Mouse (Mus musculus) liver, embryonic 15.5 days (tissue): ENCODE data around the gene Plekhh3. TPM values are rescaled to one million over a fixed set of nuclear protein-coding genes. Genes with fewer than 3 reads are reported as not detected.

Experiments
- ATAC-seq: fragments of 200-750 bp; cut with Nextera tagmentation; 2 replicates; pipeline ENCODE4 v1.8.0; 2017; ENCODE audit warnings: moderate number of reproducible peaks, mild to moderate bottlenecking, moderate library complexity; ENCODE audit not compliant: insufficient read depth
- H3K27ac ChIP-seq: fragments of 300-500 bp; sonication (generic); replicated peaks from 2 replicates; pipeline ENCODE4 v1.5.1; 2015; ENCODE audit warnings: mild to moderate bottlenecking, inconsistent platforms
- H3K27me3 ChIP-seq: fragments of 300-500 bp; sonication (generic); 2 replicates; pipeline ENCODE4 v1.6.1; 2015; ENCODE audit warnings: mild to moderate bottlenecking, inconsistent platforms
- H3K36me3 ChIP-seq: fragments of 300-500 bp; sonication (generic); replicated peaks from 2 replicates; pipeline ENCODE4 v1.6.1; 2015; ENCODE audit warnings: moderate library complexity, mild to moderate bottlenecking, inconsistent platforms
- H3K4me1 ChIP-seq: fragments of 300-500 bp; sonication (generic); replicated peaks from 2 replicates; pipeline ENCODE4 v1.6.1; 2015; ENCODE audit warnings: inconsistent platforms
- H3K4me2 ChIP-seq: fragments of 300-500 bp; sonication (generic); 2 replicates; pipeline ENCODE4 v1.6.1; 2015; ENCODE audit warnings: moderate library complexity, mild to moderate bottlenecking, inconsistent platforms
- H3K4me3 ChIP-seq: fragments of 300-500 bp; sonication (generic); replicated peaks from 2 replicates; pipeline ENCODE4 v1.5.1; 2015; ENCODE audit warnings: mild to moderate bottlenecking, inconsistent platforms
- H3K9ac ChIP-seq: fragments of 300-500 bp; sonication (generic); 2 replicates; pipeline ENCODE4 v1.6.1; 2015; ENCODE audit warnings: moderate library complexity, mild to moderate bottlenecking, inconsistent platforms
- H3K9me3 ChIP-seq: fragments of 300-500 bp; sonication (generic); replicated peaks from 2 replicates; pipeline ENCODE4 v1.6.1; 2016; ENCODE audit warnings: inconsistent platforms
- WGBS: fragments of 180-500 bp; shearing (Covaris S2); methylation state at CpG from one replicate; pipeline ENCODE4 v1.1.7; 2015; ENCODE audit warnings: mixed read lengths; ENCODE audit not compliant: insufficient replicate concordance; 5-methylcytosine and 5-hydroxymethylcytosine counted together
- polyA plus RNA-seq: library from polyadenylated mRNA; unstranded; fragments of >200 nt; fragmentation: Nextera tagmentation; extraction: Ambion mirVana; gene quantifications from 2 replicates; pipeline ENCODE4 v1.2.1, GENCODE M21; 2015

The Plekhh3 gene
- polyA plus RNA-seq, 1 experiment from 2014 or later: 1.5 TPM

- Histone ChIP-seq H3K27ac (no peak overlapping the region), H3K36me3 (0 out of 2 replicates have a peak, but pooled peaks cover 4% of the 10 kb centered on the region), H3K4me2 (peak overlapping the region; percentile 66), H3K4me1 (peaks cover 68% of the 10 kb centered on the region), H3K4me3 (peak overlapping the region; percentile 57), H3K9ac (no peak overlapping the region), H3K27me3 (peaks cover 100% of the 10 kb centered on the region), H3K9me3 (no peaks in the 10 kb centered on the region)
- no peak for ATAC-seq
- 12% methylated on average over 17 of the region's 17 CpGs for WGBS
Measured at GRCm38 (mm10) chr11:101169301-101170107, 1.6 kb downstream of the Plekhh3 start.

GRCm38 (mm10) chr11:101168301-101168980, 2.7 kb downstream of the Plekhh3 start:
- Histone ChIP-seq H3K27me3 (peaks cover 100% of the 10 kb centered on the region), H3K4me1 (peaks cover 68% of the 10 kb centered on the region), H3K4me2 (no peak overlapping the region), H3K9ac (no peak overlapping the region), H3K36me3 (0 out of 2 replicates have a peak, but pooled peaks cover 4% of the 10 kb centered on the region), H3K9me3 (no peaks in the 10 kb centered on the region), H3K4me3 (no peak overlapping the region), H3K27ac (no peak overlapping the region)
- WGBS: 27% methylated on average over 18 of the region's 18 CpGs
- ATAC-seq: no peak

- 0 out of 2 replicates have a peak, but pooled peaks cover 4% of the 10 kb centered on the region for H3K36me3 ChIP-seq
- ATAC-seq: no peak
- no peak overlapping the region for H3K27ac ChIP-seq
- no peak overlapping the region for H3K9ac ChIP-seq
- WGBS: 35% methylated on average over 8 of the region's 8 CpGs
- H3K4me2 ChIP-seq: no peak overlapping the region
- peaks cover 100% of the 10 kb centered on the region for H3K27me3 ChIP-seq
- no peak overlapping the region for H3K4me3 ChIP-seq
- H3K4me1 ChIP-seq: peaks cover 65% of the 10 kb centered on the region
- no peaks in the 10 kb centered on the region for H3K9me3 ChIP-seq
Measured at GRCm38 (mm10) chr11:101167963-101168300, 3.2 kb downstream of the Plekhh3 start.

- no peak for ATAC-seq
- Histone ChIP-seq H3K9ac (no peak overlapping the region), H3K4me3 (no peak overlapping the region), H3K9me3 (no peaks in the 10 kb centered on the region), H3K4me2 (no peak overlapping the region), H3K27me3 (peaks cover 100% of the 10 kb centered on the region), H3K27ac (no peak overlapping the region), H3K36me3 (0 out of 2 replicates have a peak, but pooled peaks cover 4% of the 10 kb centered on the region), H3K4me1 (peaks cover 62% of the 10 kb centered on the region)
- WGBS: 49% methylated on average over 19 of the region's 19 CpGs
Measured at GRCm38 (mm10) chr11:101167211-101167962, 3.8 kb downstream of the Plekhh3 start.

- 52% methylated on average over 14 of the region's 14 CpGs for WGBS
- no peak for ATAC-seq
- Histone ChIP-seq H3K9ac (no peak overlapping the region), H3K4me1 (peaks cover 52% of the 10 kb centered on the region), H3K27ac (no peak overlapping the region), H3K9me3 (no peaks in the 10 kb centered on the region), H3K4me2 (no peak overlapping the region), H3K4me3 (no peak overlapping the region), H3K36me3 (0 out of 2 replicates have a peak, but pooled peaks cover 4% of the 10 kb centered on the region), H3K27me3 (peaks cover 100% of the 10 kb centered on the region)
Measured at GRCm38 (mm10) chr11:101166357-101166756, 4.8 kb downstream of the Plekhh3 start.

GRCm38 (mm10) chr11:101164677-101165580, 6.2 kb downstream of the Plekhh3 start:
- ATAC-seq: 0 out of 2 replicates have a peak, but pooled peaks have one; percentile 22
- Histone ChIP-seq H3K36me3 (0 out of 2 replicates have a peak, but pooled peaks cover 4% of the 10 kb centered on the region), H3K4me2 (peak overlapping the region; percentile 43), H3K9ac (no peak overlapping the region), H3K4me1 (peaks cover 39% of the 10 kb centered on the region), H3K27ac (no peak overlapping the region), H3K9me3 (no peaks in the 10 kb centered on the region), H3K4me3 (0 out of 2 replicates have a peak overlapping the region, but pooled peaks have one; percentile 3), H3K27me3 (peaks cover 97% of the 10 kb centered on the region)
- 14% methylated on average over 35 of the region's 35 CpGs for WGBS

GRCm38 (mm10) chr11:101164351-101164665, 6.8 kb downstream of the Plekhh3 start:
- no peaks in the 10 kb centered on the region for H3K9me3 ChIP-seq
- peaks cover 97% of the 10 kb centered on the region for H3K27me3 ChIP-seq
- peak overlapping the region; percentile 39 for H3K4me2 ChIP-seq
- no peak for ATAC-seq
- no peak overlapping the region for H3K9ac ChIP-seq
- 0 out of 2 replicates have a peak, but pooled peaks cover 4% of the 10 kb centered on the region for H3K36me3 ChIP-seq
- 10% methylated on average over 21 of the region's 21 CpGs for WGBS
- H3K4me1 ChIP-seq: peaks cover 33% of the 10 kb centered on the region
- no peak overlapping the region for H3K27ac ChIP-seq
- H3K4me3 ChIP-seq: peak overlapping the region; percentile 17; the same call in 1 of the 2 replicates

- Histone ChIP-seq H3K9me3 (no peaks in the 10 kb centered on the region), H3K9ac (no peak overlapping the region), H3K4me1 (peaks cover 27% of the 10 kb centered on the region), H3K4me3 (peak overlapping the region; percentile 17; the same call in 1 of the 2 replicates), H3K36me3 (0 out of 2 replicates have a peak, but pooled peaks cover 4% of the 10 kb centered on the region), H3K27ac (no peak overlapping the region), H3K4me2 (peak overlapping the region; percentile 39), H3K27me3 (peaks cover 97% of the 10 kb centered on the region)
- WGBS: 20% methylated on average over 49 of the region's 49 CpGs
- ATAC-seq: 0 out of 2 replicates have a peak, but pooled peaks have one; percentile 6
Measured at GRCm38 (mm10) chr11:101163476-101164350, 7.4 kb downstream of the Plekhh3 start.

GRCm38 (mm10) chr11:101162772-101163171, 8.4 kb downstream of the Plekhh3 start:
- 59% methylated on average over 5 of the region's 5 CpGs for WGBS
- H3K27me3 ChIP-seq: peaks cover 97% of the 10 kb centered on the region
- ATAC-seq: no peak
- no peak overlapping the region for H3K4me2 ChIP-seq
- no peaks in the 10 kb centered on the region for H3K9me3 ChIP-seq
- H3K36me3 ChIP-seq: 0 out of 2 replicates have a peak, but pooled peaks cover 4% of the 10 kb centered on the region
- H3K27ac ChIP-seq: no peak overlapping the region
- H3K9ac ChIP-seq: no peak overlapping the region
- H3K4me1 ChIP-seq: peaks cover 21% of the 10 kb centered on the region
- no peak overlapping the region for H3K4me3 ChIP-seq
